Mouse (Mus musculus): Measurements from ENCODE around the gene Dynlt1a. TPM values are rescaled to one million over a fixed set of nuclear protein-coding genes. Genes with fewer than 3 reads are reported as not detected.
"Not testable (repeated sequence)": the region's sequence is repeated elsewhere in the genome, so short reads cannot be mapped to it uniquely, and the experiment has no call there.

Gene Dynlt1a
- polyA plus RNA-seq, 1 experiment from 2014 or later = 20.8 TPM

GRCm38 (mm10) chr17:6312755-6313154 lies 4.5 kb downstream of the Dynlt1a start:
- ATAC-seq (ENCODE audit: low FRiP score, low read depth); H3K27me3 ChIP-seq; H3K27ac ChIP-seq; H3K4me3 ChIP-seq; H3K36me3 ChIP-seq; H3K9ac ChIP-seq; H3K9me3 ChIP-seq; H3K4me2 ChIP-seq (replicated peaks); H3K4me1 ChIP-seq: not testable (repeated sequence)
- WGBS = 69% methylated on average over 3 of the region's 3 CpGs

DNA sequence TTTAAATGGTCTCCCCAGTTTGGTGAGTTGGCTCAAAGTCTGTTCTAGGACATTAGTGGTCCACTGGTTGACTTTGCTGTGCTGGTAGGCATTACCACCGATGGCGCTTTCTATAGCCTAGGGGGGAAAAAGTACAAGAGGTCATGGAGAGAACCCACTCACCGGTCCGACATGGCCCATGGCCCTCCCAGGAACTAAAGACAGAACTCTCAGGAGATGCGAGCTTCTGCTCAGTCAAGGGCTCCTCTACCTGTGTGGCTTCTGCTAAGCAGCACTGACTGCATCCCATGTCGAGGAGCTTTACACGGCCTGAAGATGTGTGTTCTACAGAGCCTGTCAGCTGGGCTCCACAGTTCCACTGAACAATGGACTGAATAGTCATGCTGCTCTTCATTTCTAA lies 5.6 kb downstream of the Dynlt1a start:
- not testable (repeated sequence) for H3K4me3 ChIP-seq; H3K27me3 ChIP-seq; H3K4me2 ChIP-seq (replicated peaks); H3K4me1 ChIP-seq; ATAC-seq (ENCODE audit: low FRiP score, low read depth); H3K27ac ChIP-seq; H3K9me3 ChIP-seq; H3K9ac ChIP-seq; H3K36me3 ChIP-seq
- 91% methylated on average over 7 of the region's 7 CpGs for WGBS

GRCm38 (mm10) chr17:6306503-6306902 lies 10.8 kb downstream of the Dynlt1a start:
- not testable (repeated sequence) for H3K4me2 ChIP-seq (replicated peaks); H3K9me3 ChIP-seq; ATAC-seq (ENCODE audit: low FRiP score, low read depth); H3K27me3 ChIP-seq; H3K4me1 ChIP-seq; H3K9ac ChIP-seq; H3K27ac ChIP-seq; H3K36me3 ChIP-seq; H3K4me3 ChIP-seq
- WGBS = 95% methylated on average over 11 of the region's 13 CpGs

GRCm38 (mm10) chr17:6305656-6306270 lies 11.5 kb downstream of the Dynlt1a start:
- ATAC-seq (ENCODE audit: low FRiP score, low read depth); H3K27me3 ChIP-seq; H3K36me3 ChIP-seq; H3K4me1 ChIP-seq; H3K27ac ChIP-seq; H3K9me3 ChIP-seq; H3K4me2 ChIP-seq (replicated peaks); H3K9ac ChIP-seq; H3K4me3 ChIP-seq: not testable (repeated sequence)
- 95% methylated on average over 12 of the region's 12 CpGs for WGBS

DNA sequence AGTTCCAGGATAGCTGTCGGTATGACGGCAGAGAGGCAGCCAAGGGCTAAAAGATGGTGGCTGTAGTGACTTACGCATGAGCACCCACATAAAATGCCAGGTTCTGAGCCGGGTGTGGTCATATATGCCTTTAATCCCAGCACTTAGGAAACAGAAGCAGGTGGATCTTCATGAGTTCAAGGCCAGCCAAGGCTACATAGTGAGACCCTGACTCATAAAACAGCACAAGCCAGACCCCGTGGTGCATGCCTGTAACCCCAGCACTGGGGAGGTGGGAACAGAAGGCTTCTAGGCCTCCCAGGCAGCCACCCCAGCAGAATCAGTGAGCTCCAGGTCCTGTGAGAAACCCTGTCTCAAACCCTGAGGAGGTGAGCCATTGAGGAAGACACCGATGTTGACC lies 12.4 kb downstream of the Dynlt1a start:
- H3K4me1 ChIP-seq; H3K9ac ChIP-seq; H3K9me3 ChIP-seq; H3K4me3 ChIP-seq; H3K36me3 ChIP-seq; H3K27me3 ChIP-seq; H3K27ac ChIP-seq; ATAC-seq (ENCODE audit: low FRiP score, low read depth); H3K4me2 ChIP-seq (replicated peaks): not testable (repeated sequence)
- 81% methylated on average over 5 of the region's 6 CpGs for WGBS

GRCm38 (mm10) chr17:6300190-6300863 lies 17.0 kb downstream of the Dynlt1a start:
- H3K4me1 ChIP-seq; H3K4me2 ChIP-seq (replicated peaks); H3K27me3 ChIP-seq; ATAC-seq (ENCODE audit: low FRiP score, low read depth); H3K9me3 ChIP-seq; H3K36me3 ChIP-seq; H3K9ac ChIP-seq; H3K4me3 ChIP-seq; H3K27ac ChIP-seq: not testable (repeated sequence)
- WGBS = 71% methylated on average over 9 of the region's 12 CpGs

DNA sequence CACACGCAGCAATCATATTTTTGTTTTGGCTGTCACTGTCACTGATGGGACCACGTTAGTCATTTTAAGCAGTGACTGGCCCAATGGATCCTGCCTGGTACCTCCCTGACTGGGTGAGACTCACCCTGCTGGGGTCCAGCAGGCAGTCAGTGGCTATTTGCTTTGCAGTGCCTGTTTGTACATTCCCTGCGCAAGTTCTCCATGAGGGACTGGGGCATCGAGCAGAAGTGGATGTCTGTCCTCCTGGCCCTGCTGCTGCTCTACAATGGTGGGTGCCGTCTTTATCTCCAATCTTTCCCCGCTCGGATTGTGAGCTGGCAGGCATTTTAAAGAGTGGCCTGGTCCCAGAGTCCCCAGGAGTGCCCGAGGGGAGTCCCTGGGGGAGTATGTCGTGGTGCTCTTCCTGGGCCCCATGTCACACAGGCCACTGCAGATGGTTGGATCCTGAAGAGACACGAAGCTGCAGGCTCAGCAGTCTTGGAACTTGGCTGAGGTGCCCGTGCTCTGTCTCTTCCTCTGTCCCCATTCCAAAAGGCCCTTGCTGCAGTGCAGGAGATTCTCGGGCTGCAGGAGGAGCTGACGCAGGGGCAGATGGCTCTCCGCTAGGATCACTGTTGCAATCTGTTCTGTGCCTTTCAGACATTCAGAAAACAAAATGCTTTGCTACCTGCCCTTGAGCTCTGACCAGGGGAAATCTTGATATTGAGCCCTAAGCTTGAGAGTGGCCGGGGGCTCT lies 20.1 kb downstream of the Dynlt1a start:
- H3K27me3 ChIP-seq; H3K4me1 ChIP-seq; H3K36me3 ChIP-seq; H3K4me3 ChIP-seq; H3K4me2 ChIP-seq (replicated peaks); H3K9me3 ChIP-seq; H3K27ac ChIP-seq; H3K9ac ChIP-seq; ATAC-seq (ENCODE audit: low FRiP score, low read depth): not testable (repeated sequence)
- WGBS = 92% methylated on average over 9 of the region's 15 CpGs

DNA sequence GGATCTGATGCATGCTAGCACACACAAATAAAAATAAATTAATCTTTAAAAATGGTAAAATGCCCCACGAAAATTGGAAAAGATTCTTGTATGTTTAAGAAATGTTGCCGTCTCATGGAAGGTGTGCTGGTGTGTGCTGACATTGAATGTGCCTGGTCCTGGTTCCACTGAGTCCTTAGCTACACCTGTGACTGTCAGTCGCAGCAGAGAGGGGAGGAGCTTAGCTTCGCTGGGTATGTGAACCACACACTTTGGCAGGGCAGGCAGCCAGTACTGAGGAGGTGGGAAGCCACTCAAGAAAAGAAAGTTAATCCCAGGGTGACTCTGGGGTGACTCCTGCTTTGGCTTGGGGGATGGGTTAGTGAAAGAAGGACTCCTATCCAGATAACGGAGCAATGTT lies 23.4 kb downstream of the Dynlt1a start:
- not testable (repeated sequence) for H3K9ac ChIP-seq; H3K4me2 ChIP-seq (replicated peaks); H3K4me1 ChIP-seq; H3K27ac ChIP-seq; H3K36me3 ChIP-seq; H3K9me3 ChIP-seq; H3K4me3 ChIP-seq; H3K27me3 ChIP-seq; ATAC-seq (ENCODE audit: low FRiP score, low read depth)
- no CpG with 5 or more reads among the region's 5 CpGs for WGBS

- not testable (repeated sequence) for H3K4me1 ChIP-seq; H3K9ac ChIP-seq; H3K27me3 ChIP-seq; H3K9me3 ChIP-seq; H3K36me3 ChIP-seq; ATAC-seq (ENCODE audit: low FRiP score, low read depth); H3K4me2 ChIP-seq (replicated peaks); H3K27ac ChIP-seq; H3K4me3 ChIP-seq
- 91% methylated on average over 12 of the region's 12 CpGs for WGBS
Measured at GRCm38 (mm10) chr17:6289045-6289444, 28.3 kb downstream of the Dynlt1a start.

DNA sequence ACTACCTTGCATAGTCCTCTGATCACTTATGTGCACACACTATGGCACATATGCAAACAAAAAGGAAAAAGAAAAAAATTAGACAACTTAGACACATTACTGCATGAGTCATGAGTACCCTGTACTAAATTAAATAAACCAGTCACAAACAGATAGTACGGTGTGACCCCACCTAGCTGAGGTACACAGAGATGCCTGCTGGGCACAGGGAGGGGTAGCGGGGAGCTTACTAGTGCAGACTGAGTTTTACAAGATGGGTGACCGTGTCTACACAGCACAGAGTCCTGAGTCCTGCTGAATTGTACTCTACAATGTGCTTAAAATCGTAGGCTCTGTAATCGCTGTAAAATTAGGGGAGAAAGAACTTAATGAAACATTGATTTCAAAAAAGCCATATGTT lies 31.1 kb downstream of the Dynlt1a start:
- H3K9me3 ChIP-seq; ATAC-seq (ENCODE audit: low FRiP score, low read depth); H3K36me3 ChIP-seq; H3K4me3 ChIP-seq; H3K4me2 ChIP-seq (replicated peaks); H3K27ac ChIP-seq; H3K4me1 ChIP-seq; H3K9ac ChIP-seq; H3K27me3 ChIP-seq: not testable (repeated sequence)
- WGBS = 88% methylated on average over 5 of the region's 5 CpGs

GRCm38 (mm10) chr17:6283137-6283536 lies 34.2 kb downstream of the Dynlt1a start:
- H3K4me2 ChIP-seq (replicated peaks); H3K9ac ChIP-seq; H3K36me3 ChIP-seq; H3K9me3 ChIP-seq; H3K27me3 ChIP-seq; H3K4me3 ChIP-seq; ATAC-seq (ENCODE audit: low FRiP score, low read depth); H3K27ac ChIP-seq; H3K4me1 ChIP-seq: not testable (repeated sequence)
- 93% methylated on average over 8 of the region's 10 CpGs for WGBS

DNA sequence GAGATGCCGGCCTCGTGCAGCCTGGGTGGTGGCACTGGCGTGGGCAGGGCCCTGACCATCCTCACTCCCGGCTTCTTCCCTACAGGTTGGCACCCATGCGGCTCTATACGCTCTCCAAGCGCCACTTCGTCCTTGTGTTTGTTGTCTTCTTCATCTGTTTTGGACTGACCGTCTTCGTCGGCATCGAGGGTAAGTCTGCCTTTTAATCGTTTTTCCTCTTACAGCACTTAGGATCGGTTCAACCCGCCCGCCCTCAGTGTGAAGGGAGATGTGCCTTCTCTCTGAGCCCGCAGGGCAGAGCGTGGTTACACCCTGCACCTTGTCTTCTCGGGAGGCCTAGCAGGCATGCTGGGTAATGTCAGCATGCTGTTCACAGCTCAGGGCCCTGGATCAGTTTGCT lies 36.8 kb downstream of the Dynlt1a start:
- not testable (repeated sequence) for H3K9me3 ChIP-seq; H3K4me1 ChIP-seq; H3K36me3 ChIP-seq; H3K4me3 ChIP-seq; ATAC-seq (ENCODE audit: low FRiP score, low read depth); H3K27me3 ChIP-seq; H3K27ac ChIP-seq; H3K4me2 ChIP-seq (replicated peaks); H3K9ac ChIP-seq
- WGBS = 90% methylated on average over 18 of the region's 19 CpGs

GRCm38 (mm10) chr17:6279772-6280171 lies 37.5 kb downstream of the Dynlt1a start:
- 89% methylated on average over 9 of the region's 10 CpGs for WGBS
- not testable (repeated sequence) for H3K4me3 ChIP-seq; H3K27me3 ChIP-seq; H3K9ac ChIP-seq; H3K27ac ChIP-seq; H3K36me3 ChIP-seq; H3K4me1 ChIP-seq; H3K9me3 ChIP-seq; H3K4me2 ChIP-seq (replicated peaks); ATAC-seq (ENCODE audit: low FRiP score, low read depth)

All from limb, embryonic 13.5 days (tissue).